Mouse (Mus musculus) lung, postnatal 0 days (tissue): Measurements from ENCODE around the gene Zfp804b. TPM values are rescaled to one million over a fixed set of nuclear protein-coding genes. Genes with fewer than 3 reads are reported as not detected.

Experiments
- ATAC-seq: fragments of 200-750 bp; cut with Nextera tagmentation; 2 replicates; pipeline ENCODE4 v1.8.0; 2017; ENCODE audit warnings: moderate library complexity
- DNase-seq: peaks from one replicate; pipeline ENCODE4 v3.0.0-alpha.2; 2016; ENCODE audit warnings: low spot score
- H3K27ac ChIP-seq: fragments of 300-500 bp; sonication (generic); 2 replicates; pipeline ENCODE4 v1.5.1; 2014; ENCODE audit warnings: antibody characterized with exemption, mild to moderate bottlenecking, low read length, mixed read lengths
- H3K27me3 ChIP-seq: fragments of 300-500 bp; sonication (generic); replicated peaks from 2 replicates; pipeline ENCODE4 v1.6.1; 2014; ENCODE audit warnings: low read length, mixed read lengths; ENCODE audit not compliant: insufficient read depth
- H3K36me3 ChIP-seq: fragments of 300-500 bp; sonication (generic); 2 replicates; pipeline ENCODE4 v1.6.1; 2014; ENCODE audit warnings: low read length, mixed read lengths; ENCODE audit not compliant: insufficient read depth
- H3K4me1 ChIP-seq: fragments of 300-500 bp; sonication (generic); 2 replicates; pipeline ENCODE4 v1.6.1; 2014; ENCODE audit warnings: antibody characterized with exemption, low read depth, low read length, mixed read lengths; ENCODE audit not compliant: insufficient read depth
- H3K4me2 ChIP-seq: fragments of 300-500 bp; sonication (generic); replicated peaks from 2 replicates; pipeline ENCODE4 v1.6.1; 2014; ENCODE audit warnings: low read depth, mild to moderate bottlenecking, low read length, moderate library complexity, mixed read lengths
- H3K4me3 ChIP-seq: fragments of 300-500 bp; sonication (generic); 2 replicates; pipeline ENCODE4 v1.5.1; 2014; ENCODE audit warnings: low read depth, low read length
- H3K9ac ChIP-seq: fragments of 300-500 bp; sonication (generic); replicated peaks from 2 replicates; pipeline ENCODE4 v1.6.1; 2014; ENCODE audit warnings: low read depth, mild to moderate bottlenecking
- H3K9me3 ChIP-seq: fragments of 300-500 bp; sonication (generic); 2 replicates; pipeline ENCODE4 v1.6.1; 2016; ENCODE audit warnings: low read length, mixed read lengths
- CTCF ChIP-seq: IDR thresholded peaks from 2 replicates; pipeline ENCODE4 v1.5.1; 2016; ENCODE audit warnings: antibody characterized with exemption, mild to moderate bottlenecking
- EP300 ChIP-seq: IDR thresholded peaks from 2 replicates; pipeline ENCODE4 v1.6.1; 2016; ENCODE audit warnings: antibody characterized with exemption, mild to moderate bottlenecking, control low read depth
- WGBS: fragments of 180-500 bp; shearing (Covaris S2); extraction: QIAGEN DNeasy Blood & Tissue Kit; methylation state at CpG from one replicate; pipeline ENCODE4 v1.1.7; 2014; 5-methylcytosine and 5-hydroxymethylcytosine counted together
- polyA plus RNA-seq: library from polyadenylated mRNA; unstranded; fragments of >200 nt; fragmentation: Nextera tagmentation; extraction: Ambion mirVana; gene quantifications from 2 replicates; pipeline ENCODE4 v1.2.1, GENCODE M21; 2015

Gene Zfp804b
- polyA plus RNA-seq, 1 experiment from 2014 or later, result 0.07 TPM

- no peaks in the 10 kb centered on the region for H3K27me3 ChIP-seq
- no peaks in the 10 kb centered on the region for H3K36me3 ChIP-seq
- H3K4me2 ChIP-seq, result no peak overlapping the region
- no peak for TF ChIP-seq EP300
- no peak for TF ChIP-seq CTCF
- no peak for ATAC-seq
- no peak overlapping the region for H3K9ac ChIP-seq
- WGBS, result 18% methylated on average over 3 of the region's 3 CpGs
- no peak for DNase-seq
- no peaks in the 10 kb centered on the region for H3K4me1 ChIP-seq
- H3K27ac ChIP-seq, result no peak overlapping the region
- no peaks in the 10 kb centered on the region for H3K9me3 ChIP-seq
- no peak overlapping the region for H3K4me3 ChIP-seq
Measured at GRCm38 (mm10) chr5:7007468-7007867, 337.1 kb downstream of the Zfp804b start.

DNA sequence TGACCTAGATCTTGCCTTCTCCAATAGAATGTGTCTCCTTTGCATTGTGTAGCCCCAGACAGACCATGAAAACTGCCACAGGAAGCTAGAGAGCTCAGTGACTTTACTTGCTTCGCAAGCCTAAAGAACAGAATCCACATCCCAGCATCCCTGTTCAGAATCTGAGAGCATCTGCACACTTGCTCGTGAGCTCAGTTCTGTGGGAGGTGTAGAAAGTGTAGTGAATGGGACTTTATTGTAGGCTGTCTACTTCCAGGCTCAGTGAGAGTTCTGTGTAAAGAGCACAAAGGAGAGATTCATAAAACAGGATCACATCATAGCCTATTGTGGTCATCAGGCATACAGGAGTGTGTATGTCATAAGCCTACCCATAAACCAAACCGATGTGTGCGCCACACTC, 360.6 kb downstream of the Zfp804b start:
- Histone ChIP-seq H3K27me3 (no peaks in the 10 kb centered on the region), H3K9me3 (no peaks in the 10 kb centered on the region), H3K4me3 (no peak overlapping the region), H3K4me2 (no peak overlapping the region), H3K36me3 (no peaks in the 10 kb centered on the region), H3K4me1 (no peaks in the 10 kb centered on the region), H3K9ac (no peak overlapping the region), H3K27ac (no peak overlapping the region)
- ATAC-seq, result no peak
- DNase-seq, result no peak
- WGBS, result 85% methylated on average over 4 of the region's 4 CpGs
- TF ChIP-seq CTCF (no peak), EP300 (no peak)

GRCm38 (mm10) chr5:6934837-6935236, 409.7 kb downstream of the Zfp804b start:
- no peak overlapping the region for H3K4me2 ChIP-seq
- 60% methylated on average over 1 of the region's 1 CpGs for WGBS
- no peak for ATAC-seq
- H3K4me1 ChIP-seq, result no peaks in the 10 kb centered on the region
- DNase-seq, result no peak
- no peaks in the 10 kb centered on the region for H3K36me3 ChIP-seq
- H3K27me3 ChIP-seq, result no peaks in the 10 kb centered on the region
- TF ChIP-seq CTCF (no peak), EP300 (no peak)
- no peaks in the 10 kb centered on the region for H3K9me3 ChIP-seq
- H3K27ac ChIP-seq, result no peak overlapping the region
- no peak overlapping the region for H3K9ac ChIP-seq
- no peak overlapping the region for H3K4me3 ChIP-seq

GRCm38 (mm10) chr5:6911290-6911689, 433.3 kb downstream of the Zfp804b start:
- Histone ChIP-seq H3K9me3 (no peaks in the 10 kb centered on the region), H3K9ac (no peak overlapping the region), H3K36me3 (no peaks in the 10 kb centered on the region), H3K4me3 (no peak overlapping the region), H3K27ac (no peak overlapping the region), H3K4me2 (no peak overlapping the region), H3K4me1 (no peaks in the 10 kb centered on the region), H3K27me3 (no peaks in the 10 kb centered on the region)
- DNase-seq (no peak), ATAC-seq (no peak)
- WGBS, result 36% methylated on average over 3 of the region's 3 CpGs
- TF ChIP-seq EP300 (no peak), CTCF (no peak)

DNA sequence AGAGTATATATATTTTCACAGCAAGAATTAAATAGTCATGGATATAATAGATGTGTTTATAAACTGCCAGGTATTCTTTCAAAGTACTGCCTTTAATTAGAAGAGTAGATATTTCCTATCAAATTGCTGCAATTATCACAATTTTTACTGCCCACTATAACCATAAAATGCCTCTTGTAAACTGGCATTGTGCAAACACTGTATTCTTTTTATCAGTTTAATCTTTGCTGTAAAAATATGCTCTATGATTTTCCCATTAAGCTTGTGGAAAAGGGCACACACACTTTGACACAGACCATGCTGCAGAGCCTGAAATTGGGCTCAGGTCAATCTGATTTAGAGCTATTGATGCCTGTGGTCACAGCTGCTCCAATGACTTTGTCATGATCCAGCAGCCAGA, 463.2 kb downstream of the Zfp804b start:
- Histone ChIP-seq H3K4me3 (no peak overlapping the region), H3K4me2 (no peak overlapping the region), H3K27ac (no peak overlapping the region), H3K27me3 (no peaks in the 10 kb centered on the region), H3K36me3 (no peaks in the 10 kb centered on the region), H3K9me3 (no peaks in the 10 kb centered on the region), H3K4me1 (no peaks in the 10 kb centered on the region), H3K9ac (no peak overlapping the region)
- DNase-seq, result no peak
- no peak for TF ChIP-seq CTCF
- TF ChIP-seq EP300, result no peak
- no peak for ATAC-seq

- no peak overlapping the region for H3K4me2 ChIP-seq
- no peaks in the 10 kb centered on the region for H3K4me1 ChIP-seq
- no peaks in the 10 kb centered on the region for H3K36me3 ChIP-seq
- TF ChIP-seq EP300 (no peak), CTCF (no peak)
- H3K9me3 ChIP-seq, result no peaks in the 10 kb centered on the region
- H3K27me3 ChIP-seq, result no peaks in the 10 kb centered on the region
- H3K27ac ChIP-seq, result no peak overlapping the region
- no peak overlapping the region for H3K9ac ChIP-seq
- H3K4me3 ChIP-seq, result no peak overlapping the region
- ATAC-seq (no peak), DNase-seq (no peak)
- WGBS, result 81% methylated on average over 6 of the region's 6 CpGs
Measured at GRCm38 (mm10) chr5:6871566-6871965, 473.0 kb downstream of the Zfp804b start.

DNA sequence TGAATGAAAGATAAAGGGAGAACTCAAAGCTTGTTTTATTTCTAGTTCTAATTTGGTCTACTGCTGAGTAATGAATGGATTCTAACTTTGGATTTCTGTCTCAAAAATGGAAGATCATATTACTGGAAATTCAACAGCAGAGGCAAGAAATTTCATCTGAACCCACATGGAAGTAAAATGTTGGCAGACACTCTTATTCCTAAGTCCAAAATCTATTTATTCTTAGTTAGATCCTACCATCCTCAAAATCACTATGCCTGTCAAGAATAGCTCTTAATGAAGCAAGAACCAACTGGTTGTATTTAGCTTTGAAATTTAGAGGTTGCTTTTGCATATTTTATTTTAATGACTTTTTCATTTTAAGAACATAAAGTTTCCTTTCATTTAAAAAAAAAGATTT, 473.6 kb downstream of the Zfp804b start:
- no peak for DNase-seq

More for the DNA sequence above, 473.6 kb downstream of the Zfp804b start:
- no peak overlapping the region for H3K4me2 ChIP-seq
- no peaks in the 10 kb centered on the region for H3K36me3 ChIP-seq
- no peak overlapping the region for H3K9ac ChIP-seq
- no peaks in the 10 kb centered on the region for H3K27me3 ChIP-seq
- H3K9me3 ChIP-seq, result no peaks in the 10 kb centered on the region
- H3K4me1 ChIP-seq, result no peaks in the 10 kb centered on the region
- H3K4me3 ChIP-seq, result no peak overlapping the region
- H3K27ac ChIP-seq, result no peak overlapping the region
- TF ChIP-seq EP300 (no peak), CTCF (no peak)
- ATAC-seq, result no peak
